Mouse (Mus musculus): ENCODE measurements around the gene Taf12. TPM values are rescaled to one million over a fixed set of nuclear protein-coding genes. Genes with fewer than 3 reads are reported as not detected.

Gene Taf12
- polyA plus RNA-seq, 1 experiment from 2014 or later = 27.8 TPM

GRCm38 (mm10) chr4:132332880-132333279, 58.7 kb downstream of the Taf12 start:
- ATAC-seq = no peak
- DNase-seq = no peak

GRCm38 (mm10) chr4:132338943-132339342, 64.8 kb downstream of the Taf12 start:
- no peak overlapping the region for H3K4me3 ChIP-seq (ENCODE audit: low read depth, low read length)
- DNase-seq = no peak
- WGBS (ENCODE audit: insufficient replicate concordance) = 91% methylated on average over 13 of the region's 13 CpGs
- H3K27me3 ChIP-seq (ENCODE audit: insufficient read depth, low read length) = no peaks in the 10 kb centered on the region
- no peak for TF ChIP-seq EP300 (IDR thresholded peaks at IDR 0.05; ENCODE audit: low read depth)
- no peak for TF ChIP-seq CTCF (IDR thresholded peaks at IDR 0.05; ENCODE audit: low read depth)
- ATAC-seq = no peak
- no peak overlapping the region for H3K27ac ChIP-seq (ENCODE audit: low read depth)
- no peak overlapping the region for H3K4me2 ChIP-seq (ENCODE audit: low read depth, low read length)
- H3K36me3 ChIP-seq (replicated peaks; ENCODE audit: insufficient read depth, low read length) = peaks cover 61% of the 10 kb centered on the region
- no peak overlapping the region for H3K9ac ChIP-seq (replicated peaks)
- H3K4me1 ChIP-seq (ENCODE audit: insufficient read depth) = peaks cover 11% of the 10 kb centered on the region; the same call in 1 of the 2 replicates
- no peaks in the 10 kb centered on the region for H3K9me3 ChIP-seq (ENCODE audit: low read length)

More at GRCm38 (mm10) chr4:132332880-132333279, 58.7 kb downstream of the Taf12 start:
- no peaks in the 10 kb centered on the region for H3K9me3 ChIP-seq (ENCODE audit: low read length)
- 76% methylated on average over 6 of the region's 6 CpGs for WGBS (ENCODE audit: insufficient replicate concordance)
- no peak overlapping the region for H3K4me2 ChIP-seq (ENCODE audit: low read depth, low read length)
- H3K4me3 ChIP-seq (ENCODE audit: low read depth, low read length) = no peak overlapping the region
- TF ChIP-seq EP300 (IDR thresholded peaks at IDR 0.05; ENCODE audit: low read depth) (no peak), CTCF (IDR thresholded peaks at IDR 0.05; ENCODE audit: low read depth) (no peak)
- H3K27me3 ChIP-seq (ENCODE audit: insufficient read depth, low read length) = no peaks in the 10 kb centered on the region
- H3K27ac ChIP-seq (ENCODE audit: low read depth) = no peak overlapping the region
- peaks cover 50% of the 10 kb centered on the region for H3K36me3 ChIP-seq (replicated peaks; ENCODE audit: insufficient read depth, low read length)
- peaks cover 11% of the 10 kb centered on the region for H3K4me1 ChIP-seq (ENCODE audit: insufficient read depth)
- no peak overlapping the region for H3K9ac ChIP-seq (replicated peaks)

GRCm38 (mm10) chr4:132341451-132341850, 67.3 kb downstream of the Taf12 start:
- peaks cover 38% of the 10 kb centered on the region for H3K36me3 ChIP-seq (replicated peaks; ENCODE audit: insufficient read depth, low read length)
- no peaks in the 10 kb centered on the region for H3K27me3 ChIP-seq (ENCODE audit: insufficient read depth, low read length)
- no peak overlapping the region for H3K4me3 ChIP-seq (ENCODE audit: low read depth, low read length)
- 80% methylated on average over 3 of the region's 3 CpGs for WGBS (ENCODE audit: insufficient replicate concordance)
- peaks cover 22% of the 10 kb centered on the region for H3K4me1 ChIP-seq (ENCODE audit: insufficient read depth)
- H3K27ac ChIP-seq (ENCODE audit: low read depth) = no peak overlapping the region
- TF ChIP-seq CTCF (IDR thresholded peaks at IDR 0.05; ENCODE audit: low read depth) (no peak), EP300 (IDR thresholded peaks at IDR 0.05; ENCODE audit: low read depth) (no peak)
- no peaks in the 10 kb centered on the region for H3K9me3 ChIP-seq (ENCODE audit: low read length)
- H3K9ac ChIP-seq (replicated peaks) = no peak overlapping the region
- ATAC-seq (no peak), DNase-seq (no peak)
- H3K4me2 ChIP-seq (ENCODE audit: low read depth, low read length) = no peak overlapping the region

- Histone ChIP-seq H3K27ac (ENCODE audit: low read depth) (peak overlapping the region; percentile 85), H3K36me3 (replicated peaks; ENCODE audit: insufficient read depth, low read length) (peaks cover 13% of the 10 kb centered on the region), H3K9me3 (ENCODE audit: low read length) (no peaks in the 10 kb centered on the region), H3K9ac (replicated peaks) (peak overlapping the region; percentile 90), H3K4me2 (ENCODE audit: low read depth, low read length) (peak overlapping the region; percentile 98), H3K4me1 (ENCODE audit: insufficient read depth) (peaks cover 22% of the 10 kb centered on the region), H3K27me3 (ENCODE audit: insufficient read depth, low read length) (no peaks in the 10 kb centered on the region), H3K4me3 (ENCODE audit: low read depth, low read length) (peak overlapping the region; percentile 88)
- DNase-seq = peak; percentile 35
- TF ChIP-seq EP300 (IDR thresholded peaks at IDR 0.05; ENCODE audit: low read depth) (no peak), CTCF (IDR thresholded peaks at IDR 0.05; ENCODE audit: low read depth) (no peak)
- ATAC-seq = peak; percentile 33
- 2% methylated on average over 13 of the region's 13 CpGs for WGBS (ENCODE audit: insufficient replicate concordance)
Measured at GRCm38 (mm10) chr4:132344403-132345134, 70.4 kb downstream of the Taf12 start.

Other genes with a start within 250 kb of the Taf12 start
- gene Gm10300, start 199.7 kb upstream of the Taf12 start, polyA plus RNA-seq (2015; fragmentation: Nextera tagmentation; extraction: Ambion mirVana) = 0.18 and 0.28 TPM in 2 replicates
- 65.7 and 75.1 TPM in 2 replicates for gene Epb41, start 199.1 kb upstream of the Taf12 start, polyA plus RNA-seq (2015; fragmentation: Nextera tagmentation; extraction: Ambion mirVana)
- gene Oprd1, start 129.9 kb upstream of the Taf12 start, polyA plus RNA-seq (2015; fragmentation: Nextera tagmentation; extraction: Ambion mirVana) = not detected in 2 replicates
- 26.9 and 27.6 TPM in 2 replicates for gene Ythdf2, start 62.1 kb upstream of the Taf12 start, polyA plus RNA-seq (2015; fragmentation: Nextera tagmentation; extraction: Ambion mirVana)
- gene Gmeb1, start 12.8 kb upstream of the Taf12 start, polyA plus RNA-seq (2015; fragmentation: Nextera tagmentation; extraction: Ambion mirVana) = 6.9 and 8.9 TPM in 2 replicates
- 0.30 and 0.73 TPM in 2 replicates for gene Rab42, start 29.0 kb downstream of the Taf12 start, polyA plus RNA-seq (2015; fragmentation: Nextera tagmentation; extraction: Ambion mirVana)
- 30.4 and 33.8 TPM in 2 replicates for gene Trnau1ap, start 55.2 kb downstream of the Taf12 start, polyA plus RNA-seq (2015; fragmentation: Nextera tagmentation; extraction: Ambion mirVana)
- 21.3 and 25.6 TPM in 2 replicates for gene Rcc1, start 79.2 kb downstream of the Taf12 start, polyA plus RNA-seq (2015; fragmentation: Nextera tagmentation; extraction: Ambion mirVana)
- 6.2 and 7.7 TPM in 2 replicates for gene Phactr4, start 148.1 kb downstream of the Taf12 start, polyA plus RNA-seq (2015; fragmentation: Nextera tagmentation; extraction: Ambion mirVana)
- 8.0 and 10.1 TPM in 2 replicates for gene Med18, start 189.5 kb downstream of the Taf12 start, polyA plus RNA-seq (2015; fragmentation: Nextera tagmentation; extraction: Ambion mirVana)
- gene Sesn2, start 236.1 kb downstream of the Taf12 start, polyA plus RNA-seq (2015; fragmentation: Nextera tagmentation; extraction: Ambion mirVana) = 7.3 and 8.7 TPM in 2 replicates

Data from liver, postnatal 0 days (tissue).